Mouse (Mus musculus): ENCODE results near the gene Atg101.

Gene Atg101

GRCm38 (mm10) chr15:101286129-101286770 lies 2.2 kb downstream of the Atg101 start:
- no peak for DNase-seq (ENCODE audit: low spot score)

DNA sequence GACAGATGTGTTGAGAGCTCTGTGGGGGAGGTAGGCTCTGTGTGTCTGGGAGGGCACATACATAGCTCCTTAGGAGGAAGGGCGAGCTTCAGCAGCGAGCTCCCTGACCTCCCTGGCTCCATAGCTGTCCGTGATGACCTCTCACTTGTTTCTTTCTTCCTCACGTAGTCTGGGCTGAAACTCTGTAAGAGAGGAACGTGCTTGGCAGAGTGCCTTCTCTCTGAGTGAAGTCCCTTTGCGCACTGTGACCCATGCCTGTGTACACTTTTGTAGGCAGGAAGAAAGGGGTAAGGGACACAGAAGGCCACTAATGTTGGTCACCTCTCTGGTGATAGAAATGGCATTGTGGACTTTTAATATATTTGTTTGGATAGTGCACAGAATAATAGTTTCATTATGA lies 3.3 kb downstream of the Atg101 start:
- no peak for DNase-seq (ENCODE audit: low spot score)

- no peak for DNase-seq (ENCODE audit: low spot score)
Observed at GRCm38 (mm10) chr15:101290354-101290753, 6.3 kb downstream of the Atg101 start.

- no peak for DNase-seq (ENCODE audit: low spot score)
Observed at GRCm38 (mm10) chr15:101292012-101292411, 7.9 kb downstream of the Atg101 start.

DNA sequence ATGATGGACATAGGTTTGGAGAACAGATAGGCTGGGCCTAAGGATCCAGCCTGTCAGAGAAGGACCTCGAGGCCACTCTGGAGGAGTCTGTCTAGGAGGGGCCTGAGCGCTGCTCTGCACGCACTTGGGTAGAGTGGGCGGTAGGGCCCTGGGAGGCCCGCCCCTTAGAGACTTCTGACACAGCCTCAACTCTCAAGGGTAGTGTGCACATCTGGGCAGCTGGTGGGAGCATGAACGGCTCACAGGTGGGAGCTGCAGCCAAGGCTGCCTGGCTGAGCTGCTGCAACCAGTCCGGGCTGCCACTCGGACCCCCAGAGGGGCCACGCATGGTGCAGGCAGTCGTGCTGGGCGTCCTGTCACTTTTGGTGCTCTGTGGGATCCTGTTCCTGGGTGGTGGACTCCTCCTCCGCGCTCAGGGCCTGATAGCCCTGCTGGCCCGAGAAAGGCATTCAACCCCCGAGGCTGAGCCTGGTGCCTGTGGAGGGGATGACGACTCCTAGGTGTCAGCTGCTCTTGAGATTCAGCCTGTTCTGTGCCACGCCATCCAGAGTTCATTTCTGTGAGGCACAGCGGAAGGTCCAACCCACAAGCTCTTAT lies 9.1 kb downstream of the Atg101 start, which contains the start of gene 6030408B16Rik:
Gene 6030408B16Rik (plus strand): TSS at position 188 of the 597 bp plus-strand sequence.
- no peak for DNase-seq (ENCODE audit: low spot score)

DNA sequence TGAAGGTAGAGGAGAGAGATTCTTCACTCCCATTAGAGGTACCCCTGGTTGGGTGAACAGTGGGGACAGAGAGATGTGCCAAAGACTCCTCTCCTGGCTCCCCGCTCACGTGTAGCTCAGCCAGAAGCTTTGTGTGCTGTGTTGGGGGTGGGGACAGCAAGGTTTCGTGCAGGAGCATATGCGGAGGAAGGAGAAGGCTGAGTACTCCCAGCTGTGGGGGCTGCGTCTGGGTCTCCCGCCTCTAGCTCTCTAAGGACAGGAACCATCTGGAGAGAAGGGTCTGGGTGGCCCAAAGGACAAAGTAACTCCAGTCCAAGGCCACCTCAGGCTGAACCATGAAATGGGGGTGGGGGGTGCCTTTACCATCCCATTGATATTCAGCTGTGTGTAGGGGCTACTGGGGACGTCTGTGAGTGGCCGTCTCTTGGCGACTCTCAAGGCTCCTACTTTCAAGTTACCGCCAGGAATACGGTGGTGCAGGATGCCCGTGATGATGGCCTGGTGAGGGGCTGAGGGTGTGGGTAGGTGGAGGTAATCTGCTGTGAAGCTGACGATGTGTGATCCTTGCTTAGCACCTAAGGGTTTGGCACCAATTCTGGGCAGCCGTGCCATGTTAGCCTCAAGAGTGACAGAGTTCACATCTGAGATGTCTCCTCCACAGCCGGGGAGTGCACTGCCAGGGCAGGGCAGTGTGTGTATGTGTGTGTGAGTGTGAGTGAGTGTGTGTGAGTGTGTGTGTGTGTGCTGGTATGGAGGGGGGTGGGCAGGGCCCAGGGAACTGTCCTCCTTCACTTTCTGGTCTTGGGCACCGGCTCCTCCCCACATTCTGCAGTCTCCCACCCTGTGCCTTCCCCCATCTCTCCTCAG lies 10.2 kb downstream of the Atg101 start:
- DNase-seq (ENCODE audit: low spot score), result no peak

DNA sequence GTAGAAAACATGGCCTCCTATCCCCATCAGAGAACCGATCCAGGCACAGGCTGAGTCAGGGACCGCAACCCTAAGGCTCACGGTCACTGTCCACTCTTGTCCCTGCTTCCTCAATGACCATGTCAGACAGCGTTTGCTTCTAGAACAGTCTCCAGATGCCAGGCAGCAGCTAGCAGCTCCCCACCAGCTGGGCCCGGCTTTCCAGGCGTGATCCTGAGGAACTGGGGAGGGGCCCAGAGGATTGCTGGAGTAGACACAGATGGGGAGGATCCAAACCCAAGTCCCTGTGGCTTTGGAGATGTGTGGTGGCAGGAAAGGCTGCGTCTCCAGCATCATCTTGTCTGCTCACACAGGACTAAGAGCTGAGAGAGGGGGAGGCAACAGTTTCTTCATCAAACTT lies 11.0 kb downstream of the Atg101 start:
- DNase-seq (ENCODE audit: low spot score), result no peak

DNA sequence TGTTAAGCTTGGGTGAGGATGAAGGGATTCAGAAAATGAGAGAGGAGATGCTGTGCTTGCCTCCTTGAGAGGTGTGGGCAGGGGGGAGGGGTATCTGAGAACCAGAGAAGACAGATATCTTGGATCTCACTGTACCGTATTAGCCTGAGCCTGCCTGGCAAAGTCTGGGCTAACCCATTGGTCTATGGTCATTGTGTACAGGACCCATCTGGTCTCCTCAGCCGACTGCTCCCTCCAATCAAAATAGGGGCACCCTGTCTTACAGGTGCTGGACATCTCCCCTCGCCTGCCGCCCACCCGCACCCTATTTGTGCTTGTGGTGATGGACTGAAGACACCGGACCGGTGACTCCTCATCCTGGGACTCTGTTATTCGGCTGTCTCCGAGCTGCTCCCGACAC lies 11.5 kb downstream of the Atg101 start:
- no peak for DNase-seq (ENCODE audit: low spot score)

DNA sequence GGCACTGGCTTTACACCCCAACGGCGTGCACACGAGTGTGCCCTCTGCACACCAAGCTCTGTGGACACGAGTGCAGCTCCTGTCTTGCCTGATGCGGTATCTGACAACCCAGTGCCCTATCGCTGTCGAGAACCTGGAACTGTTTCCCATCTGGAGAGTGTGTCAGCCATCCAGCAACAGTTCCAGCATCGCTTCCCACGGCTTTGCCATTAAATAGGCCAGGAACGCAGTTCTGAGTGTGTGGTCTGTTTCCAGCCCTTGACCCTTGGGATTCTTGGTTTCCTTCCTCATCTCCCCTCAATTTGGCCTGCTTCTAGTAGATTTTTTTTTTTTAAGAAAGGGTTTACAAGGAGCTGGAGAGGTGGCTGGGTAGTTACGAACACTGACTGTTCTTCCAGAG lies 12.0 kb downstream of the Atg101 start:
- no peak for DNase-seq (ENCODE audit: low spot score)

- no peak for DNase-seq (ENCODE audit: low spot score)
Observed at GRCm38 (mm10) chr15:101297988-101298387, 13.9 kb downstream of the Atg101 start.

DNA sequence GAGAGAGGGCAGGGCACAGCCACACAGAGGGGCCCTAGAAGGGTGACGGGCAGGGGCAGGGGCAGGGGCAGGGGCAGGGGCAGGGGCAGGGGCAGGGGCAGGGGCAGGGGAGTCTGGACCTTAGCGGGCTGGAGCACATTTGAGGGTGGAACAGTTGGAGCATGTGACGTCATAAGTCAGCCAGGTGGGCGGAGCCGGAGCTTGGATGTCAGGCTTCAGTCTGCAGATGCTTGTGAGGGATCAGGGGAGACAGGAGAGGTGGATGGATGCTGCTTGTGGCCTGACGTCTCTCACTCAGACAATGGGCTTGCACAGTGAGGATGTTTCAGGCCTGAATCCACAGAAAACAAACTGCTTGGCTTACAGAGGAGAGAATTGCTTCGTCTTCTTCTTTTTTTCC lies 14.5 kb downstream of the Atg101 start:
- DNase-seq (ENCODE audit: low spot score), result no peak

DNA sequence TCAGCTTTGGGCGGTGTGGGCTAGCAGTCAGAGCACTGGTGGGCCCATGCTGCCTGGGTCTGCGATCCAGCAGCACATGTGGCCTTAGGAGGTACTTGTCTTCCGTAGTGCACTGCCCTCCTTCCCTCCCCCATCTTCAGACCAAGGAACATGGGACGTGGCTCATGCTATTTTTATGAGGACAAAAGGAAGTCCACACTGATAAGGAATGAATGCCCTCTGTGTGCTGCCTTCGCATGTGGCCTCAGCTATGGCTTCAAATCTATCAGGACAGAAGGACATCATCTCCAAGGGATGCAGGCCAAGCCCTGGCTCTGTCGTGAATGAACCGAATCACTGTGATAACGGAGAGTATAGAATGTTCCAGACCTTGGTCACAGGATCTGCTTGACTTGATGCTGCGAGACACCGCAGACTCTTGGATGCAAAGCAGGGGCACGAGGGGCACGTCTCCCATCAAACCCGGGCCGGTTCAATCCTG lies 15.4 kb downstream of the Atg101 start:
- no peak for DNase-seq (ENCODE audit: low spot score)

DNA sequence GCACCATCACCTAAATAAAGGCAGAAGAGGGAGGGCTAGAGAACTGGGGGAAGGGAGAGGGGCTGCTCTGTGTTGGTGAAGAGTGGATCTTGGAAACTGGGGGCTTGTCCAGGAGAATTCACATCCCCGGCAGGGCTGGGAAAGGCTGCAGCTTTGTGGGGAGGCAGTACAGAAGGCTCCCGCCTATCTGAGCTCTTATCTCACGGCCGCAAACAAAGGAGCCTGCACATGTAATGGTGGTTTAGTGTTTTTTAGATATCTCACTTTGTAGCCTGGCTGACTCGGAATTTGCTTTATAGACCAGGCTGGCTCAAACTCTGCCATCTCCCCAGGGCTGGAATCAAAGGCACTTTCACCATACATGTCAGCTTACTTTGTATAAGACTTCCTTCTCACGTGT lies 16.1 kb downstream of the Atg101 start:
- DNase-seq (ENCODE audit: low spot score), result no peak

GRCm38 (mm10) chr15:101302201-101302600 lies 18.1 kb downstream of the Atg101 start:
- DNase-seq (ENCODE audit: low spot score), result no peak

GRCm38 (mm10) chr15:101303830-101304229 lies 19.8 kb downstream of the Atg101 start:
- no peak for DNase-seq (ENCODE audit: low spot score)

DNA sequence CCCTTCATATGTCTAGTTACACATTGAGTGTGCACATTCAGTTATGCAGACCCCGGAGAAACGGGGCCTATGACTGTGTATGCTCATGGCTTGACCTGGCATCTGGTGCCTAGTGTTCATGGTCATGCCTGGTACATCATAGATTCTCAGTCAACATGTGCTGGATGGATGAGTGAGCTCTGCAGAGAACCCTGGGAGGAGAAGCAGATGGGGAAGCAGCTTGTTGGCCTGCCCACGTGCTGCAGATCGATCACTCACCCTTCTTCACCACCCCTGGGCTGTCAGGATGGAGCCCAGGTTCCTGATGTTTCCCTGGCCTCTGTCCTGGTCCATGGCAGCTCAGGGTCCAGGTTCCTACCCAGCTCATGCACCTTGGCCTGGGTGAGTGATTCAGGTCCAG lies 22.4 kb downstream of the Atg101 start:
- no peak for DNase-seq (ENCODE audit: low spot score)

DNA sequence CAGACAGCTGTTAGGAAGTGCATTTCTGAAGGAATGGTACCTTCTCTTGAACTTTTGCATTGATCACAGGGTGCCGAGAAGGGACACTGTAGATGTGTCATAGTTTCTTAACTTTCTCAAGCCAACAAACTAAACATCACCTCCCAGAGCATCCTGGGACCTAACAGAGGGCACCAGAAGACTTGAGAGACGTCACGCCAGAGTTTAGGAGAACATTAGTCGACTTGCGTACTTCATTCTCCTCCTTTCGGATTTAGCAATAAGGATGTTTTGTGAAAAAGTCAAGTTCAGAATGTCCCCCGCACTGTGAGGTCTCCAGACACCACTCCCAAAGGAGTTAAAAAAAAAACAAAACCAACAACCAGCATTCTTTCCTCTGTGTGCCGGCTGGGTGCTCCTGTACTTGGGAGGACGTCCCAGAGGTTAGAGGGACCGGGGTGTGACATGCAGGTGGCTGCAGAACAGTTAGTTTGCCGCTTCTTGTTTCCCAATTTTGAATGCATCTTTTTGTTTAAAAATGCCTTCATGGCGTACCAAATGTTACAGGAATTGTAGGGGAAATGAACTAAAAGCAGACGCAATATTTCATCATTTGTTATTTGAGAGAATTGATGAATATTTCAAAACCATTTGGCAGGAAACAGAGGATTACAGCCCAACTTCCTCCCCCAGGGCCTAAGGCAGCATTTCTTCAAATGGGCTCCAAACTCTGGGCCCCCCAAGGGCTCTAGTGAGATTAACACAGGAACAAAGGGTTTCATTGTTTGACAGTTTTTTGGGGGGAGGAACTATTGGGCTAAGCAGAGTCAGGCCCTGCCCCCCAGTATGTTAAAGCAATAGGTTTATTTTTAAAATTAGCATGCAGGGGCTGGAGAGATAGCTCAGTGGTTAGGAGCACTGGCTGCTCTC lies 24.6 kb downstream of the Atg101 start:
- no peak for DNase-seq (ENCODE audit: low spot score)

DNA sequence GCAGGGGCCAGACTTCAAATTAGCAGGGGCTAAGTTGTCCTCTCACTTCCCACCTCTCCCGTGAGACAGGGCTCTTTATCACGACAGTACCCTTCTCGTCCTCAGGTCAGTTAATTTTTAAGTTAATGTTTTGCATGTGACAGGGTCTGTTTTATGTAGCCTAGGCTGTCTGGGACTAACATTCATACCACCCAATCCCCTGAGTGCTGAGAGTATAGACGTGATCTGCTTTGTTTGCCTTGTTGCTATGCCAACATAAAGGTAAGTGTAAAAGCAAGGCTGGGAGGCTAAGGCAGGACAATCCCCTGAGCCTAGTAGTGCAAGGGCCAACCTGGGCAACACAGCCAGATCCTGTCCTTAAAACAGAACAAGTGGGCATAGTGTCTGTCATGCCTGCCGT lies 25.4 kb downstream of the Atg101 start:
- DNase-seq (ENCODE audit: low spot score), result no peak

DNA sequence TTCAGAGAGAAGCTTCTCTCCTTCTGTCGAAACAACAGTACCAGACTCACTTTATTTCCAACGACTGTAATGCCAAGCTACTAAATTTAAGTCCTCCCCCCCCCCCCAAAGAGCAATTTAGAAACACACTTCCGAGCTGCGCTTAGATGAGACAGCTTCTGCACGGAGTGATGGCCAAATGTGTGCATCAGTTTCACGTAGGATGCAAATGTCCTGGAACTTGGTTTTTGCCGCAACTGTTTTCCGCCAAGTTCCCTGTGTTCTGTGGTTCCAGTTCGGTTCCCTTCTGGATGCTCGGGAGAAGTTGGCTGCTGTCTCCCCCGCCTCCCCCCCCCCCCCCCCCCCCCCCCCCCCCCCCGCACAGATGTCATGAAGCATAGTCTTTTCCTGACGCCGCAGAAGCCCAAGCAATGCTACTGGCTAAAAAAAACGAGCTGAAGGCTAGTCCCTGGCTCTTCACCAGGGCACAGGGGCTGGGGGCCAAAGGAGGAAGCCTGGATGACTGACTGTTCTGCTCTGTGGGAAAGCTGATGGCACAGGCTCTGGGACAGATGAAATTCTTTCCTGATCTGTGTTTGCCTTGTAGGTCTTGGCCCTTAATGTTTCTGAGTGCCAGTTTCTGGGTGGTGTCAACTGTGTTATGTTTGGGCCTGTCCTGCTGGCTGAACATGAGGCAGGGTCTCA lies 27.2 kb downstream of the Atg101 start:
- no peak for DNase-seq (ENCODE audit: low spot score)

- no peak for DNase-seq (ENCODE audit: low spot score)
Observed at GRCm38 (mm10) chr15:101312006-101312405, 27.9 kb downstream of the Atg101 start.

DNA sequence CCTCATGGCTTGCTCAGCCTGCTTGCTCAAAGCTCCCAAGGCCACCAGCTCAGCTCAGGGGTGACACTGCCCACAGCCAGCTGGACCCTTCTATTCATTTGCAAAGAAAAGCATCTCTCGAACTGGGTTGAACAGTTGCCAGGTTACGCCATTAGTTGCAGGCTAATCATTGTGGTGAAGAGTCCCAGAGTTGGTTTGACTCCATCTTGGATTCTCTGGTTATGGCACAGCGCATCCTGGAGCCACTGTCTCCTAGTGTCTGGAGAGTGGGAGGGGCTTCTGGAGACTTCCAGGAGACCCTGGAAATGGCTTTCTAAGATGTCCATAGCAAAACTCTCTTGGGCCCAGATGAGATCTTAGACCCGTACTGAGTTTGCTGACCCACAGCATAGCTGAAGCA lies 31.3 kb downstream of the Atg101 start:
- no peak for DNase-seq (ENCODE audit: low spot score)

Data from ovary, adult 18-20 months (tissue).